Mouse (Mus musculus): ENCODE measurements around the gene Gpr39. TPM values are rescaled to one million over a fixed set of nuclear protein-coding genes. Genes with fewer than 3 reads are reported as not detected.

Gpr39 gene
- polyA plus RNA-seq, 1 experiment from 2014 or later = 0.30 TPM

Other genes starting within 250 kb of the Gpr39 start
- 462 and 483 TPM in 2 replicates for gene Actr3, start 241.3 kb upstream of the Gpr39 start, polyA plus RNA-seq (2015; fragmentation: Nextera tagmentation; extraction: Ambion mirVana)
- gene Slc35f5, start 116.4 kb upstream of the Gpr39 start, polyA plus RNA-seq (2015; fragmentation: Nextera tagmentation; extraction: Ambion mirVana) = 7.3 and 8.3 TPM in 2 replicates
- 4.5 and 6.7 TPM in 2 replicates for gene Lypd1, start 236.1 kb downstream of the Gpr39 start, polyA plus RNA-seq (2015; fragmentation: Nextera tagmentation; extraction: Ambion mirVana)

Measured in thymus, postnatal 0 days (tissue).